8 mouse cellular contexts compared by ENCODE assay signal in genomic region chr9:20878710-20879065, GRCm38 (mm10). TPM values are rescaled to one million over a fixed set of nuclear protein-coding genes. Genes with fewer than 3 reads are reported as not detected.
DNase-seq lines count a peak whose midpoint lies in the region; ATAC-seq lines count a peak whose summit lies in the region.

No protein-coding gene starts in this region.

- 25% methylated on average over 10 of the region's 10 CpGs for WGBS in hindbrain, embryonic 13.5 days

- peak overlapping the region; percentile 66 for H3K4me2 ChIP-seq in hindbrain, embryonic 13.5 days

- H3K4me1 ChIP-seq in hindbrain, embryonic 13.5 days (replicated peaks): peaks cover 13% of the 10 kb centered on the region; the same call in 1 of the 2 replicates

- DNase-seq in cerebellum, postnatal 10 days: peak; percentile 68 to 75
- DNase-seq in cerebellum, adult 9-11 months: no peak
- DNase-seq in ovary, postnatal 36 days (ENCODE audit: low spot score): peak; percentile 47
- no peak for DNase-seq in ovary, adult 18-20 months (ENCODE audit: low spot score)
- DNase-seq in lung, postnatal 10 days: peak; percentile 54
- no peak for DNase-seq in urinary bladder, postnatal 14 days (ENCODE audit: low spot score)
- no peak for DNase-seq in natural killer cell, adult 2 months (ENCODE audit: low spot score in 2 of 2)

- peak overlapping the region; percentile 96 for H3K27ac ChIP-seq in hindbrain, embryonic 13.5 days

- no peaks in the 10 kb centered on the region for H3K36me3 ChIP-seq in hindbrain, embryonic 13.5 days

- peak overlapping the region; percentile 44 for H3K4me3 ChIP-seq in hindbrain, embryonic 13.5 days

- H3K9me3 ChIP-seq in hindbrain, embryonic 13.5 days: no peaks in the 10 kb centered on the region

- H3K27me3 ChIP-seq in hindbrain, embryonic 13.5 days: 0 out of 2 replicates have a peak, but pooled peaks cover 4% of the 10 kb centered on the region

- peak overlapping the region; percentile 74 for H3K9ac ChIP-seq in hindbrain, embryonic 13.5 days

- ATAC-seq in hindbrain, embryonic 13.5 days (ENCODE audit: low FRiP score): peak; percentile 11; the same call in 1 of the 2 replicates

RNA-seq across cellular contexts. Expression of gene Angptl6, which starts 0.8 kb away (rescaled TPM):
- polyA plus RNA-seq in hindbrain, embryonic 13.5 days (2015; fragmentation: Nextera tagmentation; extraction: Ambion mirVana): 9.8 and 10.1 TPM in 2 replicates

RNA-seq across cellular contexts. Expression of gene Ppan, which starts 9.3 kb away (rescaled TPM):
- 46.9 and 50.3 TPM in 2 replicates for polyA plus RNA-seq in hindbrain, embryonic 13.5 days (2015; fragmentation: Nextera tagmentation; extraction: Ambion mirVana)

RNA-seq across cellular contexts. Expression of gene A230050P20Rik, which starts 10.2 kb away (rescaled TPM):
- 1.9 and 2.3 TPM in 2 replicates for polyA plus RNA-seq in hindbrain, embryonic 13.5 days (2015; fragmentation: Nextera tagmentation; extraction: Ambion mirVana)

RNA-seq across cellular contexts. Expression of gene Eif3g, which starts 19.7 kb away (rescaled TPM):
- 252 and 265 TPM in 2 replicates for polyA plus RNA-seq in hindbrain, embryonic 13.5 days (2015; fragmentation: Nextera tagmentation; extraction: Ambion mirVana)

Comparison
In these comparisons a context has a peak if more than half of its experiments do, and no peak if none do; other contexts are left out.
1. DNase-seq: peak in cerebellum, postnatal 10 days (2 of 2), ovary, postnatal 36 days (single experiment) and lung, postnatal 10 days (single experiment); none in cerebellum, adult 9-11 months (single experiment), ovary, adult 18-20 months (single experiment), urinary bladder, postnatal 14 days (single experiment) and natural killer cell, adult 2 months (0 of 2).